Mouse (Mus musculus): Measurements from ENCODE around the gene Adcy7. TPM values are rescaled to one million over a fixed set of nuclear protein-coding genes. Genes with fewer than 3 reads are reported as not detected.
A peak's percentile ranks its signal among the peaks of the same experiment; 100 is the strongest.

Adcy7 gene
- total RNA-seq, 2 experiments from 2014 or later = 25.5 to 41.6 TPM

DNA sequence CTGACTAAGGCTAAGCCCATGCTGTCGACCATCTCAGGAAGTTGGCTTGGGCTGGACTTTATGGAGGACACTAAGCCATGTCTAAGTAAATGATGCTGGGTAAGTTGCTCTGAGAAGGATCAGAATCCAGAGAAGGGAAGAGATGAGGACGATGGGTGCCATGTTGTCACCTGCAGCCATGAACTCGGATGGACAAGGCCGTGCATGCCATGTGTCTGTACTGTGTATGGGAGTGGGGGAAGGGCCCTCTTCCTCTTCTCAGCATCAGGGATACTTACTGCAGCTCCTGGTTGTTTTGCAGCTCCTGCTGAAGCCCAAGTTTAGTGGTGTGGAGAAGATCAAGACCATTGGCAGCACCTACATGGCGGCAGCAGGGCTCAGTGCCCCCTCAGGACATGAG is 53.6 kb downstream of the Adcy7 start:
- ATAC-seq (replicated peaks; ENCODE audit: poor library complexity) = no peak

DNA sequence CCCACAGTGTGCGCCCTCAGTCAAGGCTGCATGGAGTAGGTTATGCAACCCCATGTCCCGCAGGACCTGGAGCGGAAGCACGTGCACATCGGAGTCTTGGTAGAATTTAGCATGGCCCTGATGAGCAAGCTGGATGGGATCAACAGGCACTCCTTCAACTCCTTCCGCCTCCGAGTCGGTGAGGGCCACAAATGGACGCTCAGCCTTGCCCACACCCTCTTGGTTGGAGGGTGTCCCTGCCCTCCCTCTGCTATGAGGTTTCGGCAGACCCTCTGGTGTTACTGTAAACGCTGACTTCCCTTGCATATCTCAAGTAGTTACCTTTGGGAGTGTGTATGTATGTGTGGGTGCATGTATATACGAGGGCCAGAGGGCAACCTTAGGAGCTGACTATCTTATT is 54.1 kb downstream of the Adcy7 start:
- no peak for ATAC-seq (replicated peaks; ENCODE audit: poor library complexity)

DNA sequence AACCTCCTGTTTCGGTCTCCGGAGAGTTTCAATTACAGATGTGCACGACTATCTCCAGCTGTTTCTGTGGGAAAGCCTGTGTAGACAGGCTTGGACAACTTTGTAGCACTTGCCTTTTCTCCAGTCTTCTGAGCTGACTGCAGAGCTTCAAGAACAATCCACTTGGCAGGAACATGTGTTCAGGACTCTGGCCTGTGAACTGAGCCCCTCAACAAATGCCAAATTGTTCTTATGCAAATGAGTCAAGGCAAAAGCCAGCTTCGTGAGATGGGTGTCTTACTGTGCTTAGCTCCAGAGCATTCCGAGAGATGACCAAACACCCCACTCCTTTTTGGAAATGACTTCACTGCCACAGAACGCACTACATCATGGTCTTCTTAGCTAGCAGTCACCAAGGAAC is 56.5 kb downstream of the Adcy7 start:
- no peak for ATAC-seq (replicated peaks; ENCODE audit: poor library complexity)

DNA sequence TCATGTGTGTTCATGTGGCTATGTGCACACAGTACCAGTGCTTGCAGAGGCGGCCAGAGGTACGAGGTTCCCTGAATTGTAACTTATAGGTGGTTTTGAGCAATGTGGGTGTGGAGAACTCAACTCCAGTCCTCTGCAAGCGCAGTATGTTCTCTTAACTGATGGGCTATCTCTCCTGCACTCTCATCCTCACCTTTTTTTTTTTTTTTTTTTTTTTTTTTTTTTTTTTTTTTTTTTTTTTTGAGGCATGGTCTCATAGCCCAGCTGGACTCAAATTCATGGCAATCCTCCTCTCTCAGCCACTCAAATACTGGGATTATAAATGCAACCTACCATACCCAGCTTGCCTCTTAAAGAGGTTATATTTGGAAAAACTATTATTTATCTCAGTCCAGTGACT is 58.6 kb downstream of the Adcy7 start:
- ATAC-seq (replicated peaks; ENCODE audit: poor library complexity) = no peak

DNA sequence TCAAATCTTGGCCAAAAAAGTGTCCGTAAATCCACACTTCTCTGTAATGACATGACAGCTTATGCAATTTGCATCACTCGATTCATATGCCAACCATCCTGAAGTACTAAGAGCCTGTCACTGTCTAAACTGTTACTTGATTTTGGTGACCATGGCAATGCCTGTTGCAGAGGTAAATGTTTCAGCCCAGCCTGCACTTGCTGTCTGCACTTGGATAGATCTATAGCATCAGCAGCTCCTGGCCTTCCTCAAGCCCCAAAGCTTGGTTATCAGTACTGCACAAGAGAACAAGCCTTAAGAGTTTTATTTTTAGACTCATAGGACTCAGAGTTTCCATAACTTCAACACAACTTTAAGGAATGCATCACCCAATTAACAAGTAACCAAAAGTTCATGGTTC is 62.2 kb downstream of the Adcy7 start:
- peak; percentile 30 for ATAC-seq (replicated peaks; ENCODE audit: poor library complexity)

DNA sequence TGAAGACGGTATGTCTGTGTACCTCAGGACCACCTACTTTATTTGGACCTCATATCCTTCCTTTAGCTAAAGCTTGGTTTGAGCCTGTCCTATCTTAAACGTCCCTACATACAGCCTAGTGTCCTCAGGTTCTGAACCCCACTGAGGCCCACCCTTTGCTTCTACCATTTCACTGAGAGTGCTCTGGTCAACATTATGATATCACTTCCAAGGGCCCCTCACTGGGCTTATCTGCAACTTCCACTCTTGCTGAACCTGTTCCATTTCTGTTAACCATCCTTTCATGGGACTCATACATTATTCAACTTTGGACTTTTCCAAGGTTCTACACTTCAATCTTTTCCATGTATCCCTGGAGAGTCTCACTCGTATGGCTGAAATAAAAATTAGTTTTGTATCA is 62.8 kb downstream of the Adcy7 start:
- ATAC-seq (replicated peaks; ENCODE audit: poor library complexity) = no peak

DNA sequence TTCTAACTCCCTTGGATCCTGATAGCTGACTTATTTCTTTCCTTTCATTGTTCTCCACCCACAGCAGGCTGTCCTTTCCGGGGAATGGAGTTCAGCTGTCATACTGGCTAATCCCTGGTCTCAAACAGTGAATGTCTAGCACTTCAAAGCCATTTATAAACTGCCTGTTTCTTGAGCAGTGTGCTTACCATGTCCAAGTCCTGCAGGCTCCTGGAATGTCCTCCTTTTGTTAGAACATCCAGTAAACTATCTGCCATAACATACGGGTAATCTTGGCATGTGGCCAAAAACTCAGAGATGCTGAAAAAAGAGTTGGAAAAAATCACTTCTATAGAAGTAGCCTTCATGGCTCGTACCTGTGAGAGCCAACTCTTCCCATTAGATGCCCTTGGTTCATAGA is 67.0 kb downstream of the Adcy7 start:
- no peak for ATAC-seq (replicated peaks; ENCODE audit: poor library complexity)

DNA sequence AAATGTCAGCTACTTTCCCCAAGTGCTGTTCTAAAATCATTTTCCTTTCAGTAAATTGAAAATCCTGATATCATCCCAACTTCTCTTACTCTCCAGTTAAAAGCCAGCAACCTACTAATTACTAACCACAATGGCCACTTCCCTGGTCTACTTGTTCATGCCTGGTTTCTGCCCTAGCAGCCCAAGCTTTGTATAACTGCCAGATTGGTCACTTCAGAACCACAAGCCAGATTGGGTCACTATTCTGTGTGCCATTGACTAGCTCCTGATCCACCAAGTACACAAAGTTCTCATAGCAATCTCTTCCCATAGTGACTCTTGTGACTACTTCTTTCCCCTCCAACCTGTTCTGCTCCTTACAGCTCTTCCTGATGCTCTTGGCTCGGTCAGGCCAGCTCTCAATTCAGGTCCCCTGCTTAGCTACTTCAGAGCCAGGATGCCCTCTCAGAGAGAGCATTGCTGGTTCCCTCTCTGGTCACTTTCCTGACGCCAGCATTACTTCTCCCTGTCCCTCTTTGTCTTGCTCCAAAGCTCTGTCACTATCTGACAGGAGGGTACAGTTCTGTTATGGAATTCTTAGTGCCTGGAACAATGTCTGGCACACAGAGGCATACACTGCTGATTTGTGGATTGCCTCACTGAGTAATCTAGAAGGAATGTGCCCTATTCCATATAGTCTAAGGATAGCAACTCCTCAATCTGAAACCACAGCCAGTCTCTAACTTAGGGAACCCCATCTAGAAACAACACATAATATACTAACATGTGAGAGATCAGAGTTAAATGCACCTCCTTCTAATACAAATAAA is 67.9 kb downstream of the Adcy7 start:
- no peak for ATAC-seq (replicated peaks; ENCODE audit: poor library complexity)

DNA sequence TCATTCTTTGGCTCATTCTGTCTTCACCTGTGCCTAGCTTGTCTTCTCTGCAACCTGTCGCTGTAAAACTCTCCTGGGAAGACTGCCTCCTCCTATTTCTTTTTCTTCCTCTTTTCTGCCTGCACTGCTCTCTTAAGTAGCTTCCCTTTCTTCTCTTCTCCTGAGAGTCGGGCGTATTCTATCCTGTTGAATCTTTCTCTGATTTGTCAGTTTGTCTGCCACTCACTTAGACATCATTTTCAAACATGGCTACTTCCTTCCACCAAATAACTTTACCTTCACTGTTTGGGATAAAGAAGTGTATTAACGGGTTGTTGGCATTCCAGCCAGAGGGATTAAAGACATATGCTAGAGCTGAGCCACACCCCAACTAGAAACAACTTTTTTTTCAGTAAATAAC is 69.8 kb downstream of the Adcy7 start:
- ATAC-seq (replicated peaks; ENCODE audit: poor library complexity) = no peak

DNA sequence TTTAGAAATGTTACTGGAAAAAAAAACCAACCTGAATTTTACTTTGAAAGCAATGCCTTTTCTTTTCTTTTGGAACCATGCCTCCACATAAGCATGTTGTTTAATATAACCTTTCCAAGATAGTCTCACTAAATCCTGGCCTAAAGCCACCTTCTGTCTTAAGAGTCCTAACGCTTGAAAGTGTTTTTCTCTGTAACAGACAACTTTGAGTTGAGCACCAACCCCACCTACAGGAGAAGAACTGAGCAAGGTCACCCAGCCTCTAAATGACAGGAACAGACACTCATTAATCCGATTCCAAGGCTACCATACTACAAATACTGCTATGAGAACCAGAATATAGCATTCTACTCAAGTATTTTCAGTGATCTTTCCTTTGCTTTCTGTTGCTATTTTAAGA is 76.8 kb downstream of the Adcy7 start:
- ATAC-seq (replicated peaks; ENCODE audit: poor library complexity) = no peak

DNA sequence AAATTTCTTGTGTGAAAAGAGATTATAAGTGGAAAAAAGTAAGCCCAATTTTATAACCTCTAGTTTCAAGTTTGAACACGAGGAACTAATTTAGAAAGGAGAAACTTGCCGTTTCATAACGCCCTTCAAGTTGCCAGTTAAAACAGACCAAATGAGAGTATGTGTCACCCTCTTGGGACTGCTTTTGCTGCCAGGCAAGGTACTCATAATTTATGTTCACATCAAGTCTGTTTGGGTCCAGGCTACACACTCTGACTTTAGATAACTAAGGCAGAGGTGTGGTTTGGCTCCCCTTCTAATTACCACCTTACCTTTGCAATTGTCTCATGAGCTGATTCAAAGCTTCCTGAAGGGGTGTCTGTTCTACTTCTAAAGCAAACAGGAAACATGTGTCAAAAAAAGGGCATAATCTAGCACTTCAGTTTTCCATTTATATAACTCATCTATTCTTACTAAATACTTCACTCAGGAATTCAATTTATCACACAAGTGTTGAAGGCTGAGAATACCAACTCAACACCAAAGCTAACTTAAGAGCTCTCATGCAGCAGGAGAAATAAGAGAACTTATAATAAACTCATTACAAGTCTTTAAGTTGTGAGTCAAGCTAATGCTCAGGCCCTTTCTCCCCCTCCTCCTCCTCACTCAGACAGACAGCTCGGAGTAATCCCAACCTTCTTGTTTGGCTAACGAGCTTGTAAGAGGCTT is 85.2 kb downstream of the Adcy7 start:
- no peak for ATAC-seq (replicated peaks; ENCODE audit: poor library complexity)

DNA sequence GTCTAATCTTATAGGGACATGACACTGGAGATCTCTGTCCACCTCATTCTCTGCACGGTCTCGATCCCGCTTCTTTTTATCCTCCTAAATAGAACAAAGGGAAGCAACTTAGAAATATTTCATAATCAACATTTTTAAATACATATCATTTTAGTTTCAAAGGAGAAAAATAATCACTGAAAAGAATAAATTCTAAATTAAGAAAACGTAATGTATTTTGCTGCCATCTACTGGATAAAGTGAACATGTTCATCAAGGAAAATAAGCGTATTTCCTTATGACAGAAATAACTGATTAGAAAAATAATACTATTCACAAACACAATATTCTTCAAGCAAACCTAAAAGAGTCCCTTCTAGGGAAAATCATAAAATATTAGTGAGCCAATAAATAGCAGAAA is 85.7 kb downstream of the Adcy7 start:
- ATAC-seq (replicated peaks; ENCODE audit: poor library complexity) = no peak

DNA sequence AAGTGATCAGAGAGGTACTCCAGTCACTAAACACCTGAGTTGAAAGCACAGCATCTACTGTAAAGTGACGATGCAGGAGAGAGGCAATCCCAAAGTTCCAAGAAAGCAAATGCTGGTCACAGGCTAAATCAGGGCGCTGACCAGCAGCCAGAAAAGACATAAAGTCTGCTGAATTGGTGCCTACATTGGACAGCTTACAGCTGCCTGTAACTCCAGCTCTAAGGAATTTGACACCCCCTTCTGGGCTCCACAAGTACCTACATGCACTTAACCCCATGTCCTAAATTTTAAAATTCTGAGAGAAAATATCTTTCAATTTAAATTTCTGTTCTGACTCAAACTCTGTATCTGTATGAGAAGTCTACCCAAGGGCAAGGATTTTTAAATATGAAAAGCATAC is 87.8 kb downstream of the Adcy7 start:
- no peak for ATAC-seq (replicated peaks; ENCODE audit: poor library complexity)

DNA sequence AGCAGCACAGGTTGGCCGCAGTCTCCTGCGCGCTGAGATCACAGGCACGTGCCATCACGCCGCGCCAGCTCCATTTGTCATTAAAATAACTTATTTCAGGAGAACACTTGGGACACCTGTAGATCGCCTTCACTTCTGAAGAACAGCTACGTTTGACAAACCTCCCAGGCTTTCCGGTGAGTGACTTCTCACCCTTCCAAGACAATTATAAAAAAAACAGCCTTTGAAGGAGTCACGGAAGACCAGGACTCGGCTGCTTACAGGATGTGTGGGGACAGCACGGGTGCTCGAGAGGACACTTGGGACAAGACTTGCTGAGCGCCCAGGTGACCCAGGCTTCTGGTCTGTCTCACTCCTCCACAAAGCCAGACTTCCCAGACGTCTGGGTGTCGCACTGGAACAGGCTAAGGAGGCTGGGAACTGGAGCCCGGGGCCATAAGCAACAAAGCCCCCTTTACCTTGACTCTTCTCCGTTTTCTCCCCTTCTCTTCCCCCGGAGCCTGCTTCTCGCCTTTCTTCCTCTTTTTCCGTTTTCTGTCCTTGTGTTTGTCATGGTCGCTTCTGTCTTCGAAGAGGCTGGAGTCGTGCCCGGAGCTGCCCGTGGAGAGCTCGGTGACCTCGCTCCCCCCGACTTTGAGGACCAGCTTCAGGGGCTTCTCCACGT is 89.0 kb downstream of the Adcy7 start:
- peak; percentile 3; the same call in 1 of the 2 replicates for ATAC-seq (replicated peaks; ENCODE audit: poor library complexity)

DNA sequence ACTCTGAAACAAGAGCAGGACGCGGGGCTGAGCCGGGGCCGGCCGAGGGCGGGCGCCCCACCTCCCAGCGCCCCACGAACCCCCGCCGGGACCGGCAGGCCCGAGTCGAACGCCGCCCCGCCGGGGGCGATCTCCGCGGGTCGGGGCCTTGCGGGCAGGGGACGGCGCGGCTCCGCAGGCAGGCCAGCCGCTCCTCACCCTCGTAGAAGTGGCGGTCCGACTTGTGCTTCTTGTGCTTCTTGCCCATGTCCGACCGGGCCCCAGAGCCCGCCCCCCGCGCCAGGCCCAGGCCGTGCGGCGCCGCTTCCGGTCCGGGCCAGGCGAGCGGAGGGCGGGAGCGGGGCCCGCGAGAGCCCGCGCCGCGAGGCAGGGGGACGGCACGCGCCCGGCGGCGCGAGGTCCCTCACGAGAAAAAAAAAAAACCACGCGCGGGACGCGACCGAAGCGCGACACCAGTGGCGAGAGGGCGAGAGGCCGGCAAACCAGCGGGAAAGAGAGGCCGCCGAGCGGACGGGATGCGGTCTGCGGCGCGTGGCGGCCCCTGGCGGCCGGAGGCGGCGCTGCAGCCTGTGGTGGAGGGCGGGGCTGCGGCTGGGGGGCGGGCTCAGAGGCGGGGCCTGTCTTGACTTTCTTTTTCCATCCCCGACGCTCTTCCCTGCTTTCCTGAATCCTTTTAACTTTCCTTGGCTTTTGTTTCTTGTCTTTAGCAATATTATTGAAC is 89.7 kb downstream of the Adcy7 start, which contains the start of gene Brd7:
Gene Brd7 (minus strand): TSS at position 487 of the 721 bp plus-strand sequence.
- peak; percentile 72 for ATAC-seq (replicated peaks; ENCODE audit: poor library complexity)

DNA sequence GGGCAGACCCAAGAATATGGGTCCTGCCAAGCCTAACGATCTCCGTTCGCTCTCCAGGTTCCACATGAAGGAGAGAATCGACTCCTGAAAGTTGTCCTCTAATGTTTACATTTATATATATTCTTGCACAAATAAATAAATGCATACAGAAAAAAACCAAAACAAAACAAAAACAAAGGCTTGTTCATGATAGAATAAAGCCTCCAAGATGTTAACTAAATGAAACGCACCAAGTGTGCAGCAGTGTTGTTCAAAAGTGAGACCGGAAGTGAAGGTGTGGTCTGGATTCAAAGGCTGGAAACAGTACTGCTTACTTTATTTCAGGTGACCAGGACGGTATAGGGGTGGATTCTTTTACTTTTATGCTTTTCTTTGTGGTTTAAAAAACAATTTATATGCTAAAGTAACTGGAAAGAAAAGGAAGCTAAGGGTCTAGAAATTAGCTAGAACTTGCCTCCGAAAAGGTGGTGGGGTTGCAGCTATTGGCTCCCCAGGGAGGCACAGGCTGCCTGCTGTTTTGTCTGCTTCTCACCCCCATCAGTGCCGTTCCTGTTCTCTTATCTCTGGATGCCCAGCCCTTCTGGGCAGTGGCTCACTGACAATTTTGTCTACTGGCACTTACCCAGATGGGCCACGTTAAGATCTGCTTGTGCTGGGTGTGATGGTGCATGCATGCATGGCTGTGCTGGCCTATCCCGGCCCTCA is 90.4 kb downstream of the Adcy7 start:
- ATAC-seq (replicated peaks; ENCODE audit: poor library complexity) = peak; percentile 82

DNA sequence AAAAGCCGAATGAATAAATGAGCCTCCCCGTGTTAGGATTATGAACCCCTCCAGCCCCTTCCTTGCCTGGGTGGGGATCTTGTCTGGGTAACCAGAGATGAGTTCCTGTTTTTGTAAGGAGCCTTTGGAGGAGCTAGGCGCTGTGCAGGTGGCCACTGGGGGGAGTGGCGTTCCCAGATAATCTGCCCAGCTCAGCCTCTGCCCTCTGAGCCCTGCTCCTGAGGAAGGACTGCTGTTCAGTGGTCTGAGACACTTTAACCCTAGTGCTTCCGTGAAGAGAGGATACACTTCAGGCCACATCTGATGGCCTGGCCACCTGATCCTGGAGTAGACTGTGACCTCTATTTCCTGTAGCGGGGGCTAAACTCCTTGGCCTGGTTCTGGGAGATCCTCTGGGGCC is 97.0 kb downstream of the Adcy7 start:
- peak; percentile 96 for ATAC-seq (replicated peaks; ENCODE audit: poor library complexity)

DNA sequence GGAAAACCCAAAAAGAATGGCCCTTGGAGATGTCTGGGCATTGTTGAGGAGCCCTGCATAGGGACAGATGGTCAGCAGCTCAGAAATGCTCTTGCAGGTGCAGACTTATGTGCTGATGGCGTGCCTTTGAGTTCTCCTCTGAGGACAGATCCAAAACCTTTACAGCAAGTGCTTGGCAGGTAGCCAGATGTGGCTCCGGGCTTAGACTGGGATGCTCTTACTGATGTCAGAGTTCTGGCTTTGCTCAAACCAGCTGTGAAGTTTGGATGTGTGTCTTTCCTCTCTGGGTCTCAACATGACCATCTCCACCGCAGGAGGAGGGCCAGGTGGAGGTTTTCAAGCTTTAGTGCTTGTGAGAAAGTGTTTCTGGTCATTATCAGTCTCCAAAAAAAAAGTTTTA is 97.6 kb downstream of the Adcy7 start:
- no peak for ATAC-seq (replicated peaks; ENCODE audit: poor library complexity)

DNA sequence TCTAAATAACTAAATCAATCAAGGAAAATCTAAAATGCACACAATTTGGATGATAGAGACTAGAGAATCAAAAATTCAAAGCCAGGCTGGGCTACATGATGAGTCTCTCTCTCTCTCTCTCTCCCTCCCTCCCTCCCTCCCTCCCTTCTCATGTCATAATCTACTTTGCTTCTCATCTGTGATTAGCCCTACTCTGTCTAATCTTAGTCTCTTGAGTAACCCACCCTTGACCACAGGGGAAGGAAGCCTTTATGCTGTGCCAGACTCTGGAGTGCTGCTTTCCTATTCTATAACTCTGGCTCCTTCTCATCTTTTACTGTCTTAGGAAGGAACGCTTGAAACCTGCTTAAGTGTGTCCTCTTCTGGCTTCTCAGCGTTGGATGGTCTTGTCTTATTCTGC is 99.3 kb downstream of the Adcy7 start:
- ATAC-seq (replicated peaks; ENCODE audit: poor library complexity) = peak; percentile 57; the same call in 1 of the 2 replicates

DNA sequence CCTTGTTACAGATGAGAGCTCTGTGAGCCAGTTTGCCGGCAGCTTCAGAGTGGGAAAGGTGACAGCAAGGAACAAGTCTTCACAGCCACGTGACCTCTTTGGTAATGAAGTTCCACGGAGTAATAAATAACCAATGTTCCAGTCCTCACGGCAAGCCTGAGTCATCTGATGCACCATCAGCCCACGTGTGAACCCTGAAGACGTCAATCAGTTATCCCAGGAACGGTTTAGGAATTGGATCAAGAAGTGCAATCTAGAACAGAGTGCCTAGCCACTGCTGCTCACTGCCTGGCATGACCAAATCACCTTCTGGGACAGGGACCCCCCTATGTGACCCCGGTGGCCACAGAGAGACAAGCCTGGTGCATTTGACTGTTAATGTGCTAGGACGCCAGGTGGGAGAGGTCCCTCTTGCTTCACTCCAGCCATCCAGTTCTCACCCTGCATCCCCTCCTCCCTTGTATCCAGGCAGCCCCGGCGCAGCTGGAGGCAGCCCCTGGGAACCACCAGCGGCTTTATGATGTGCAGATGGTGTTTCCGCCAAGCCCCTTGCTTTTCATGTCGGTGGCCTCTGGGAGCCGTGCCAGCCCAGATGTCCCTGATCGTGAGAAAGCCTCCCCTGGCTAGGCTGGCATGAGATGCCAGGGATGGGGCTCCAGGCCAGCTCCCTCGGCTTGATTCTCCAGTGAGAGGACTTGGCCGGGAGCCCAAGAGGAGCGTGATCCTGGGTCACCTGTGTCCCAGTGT is 104.8 kb downstream of the Adcy7 start:
- no peak for ATAC-seq (replicated peaks; ENCODE audit: poor library complexity)
